Mouse (Mus musculus): ENCODE measurements around the gene Rsph3b. TPM values are rescaled to one million over a fixed set of nuclear protein-coding genes. Genes with fewer than 3 reads are reported as not detected.

Gene Rsph3b
- polyA plus RNA-seq, 1 experiment from 2014 or later: 45.4 TPM

- Histone ChIP-seq H3K4me1 (ENCODE audit: control insufficient read depth, insufficient read depth, low read length) (no peaks in the 10 kb centered on the region), H3K36me3 (ENCODE audit: control insufficient read depth, insufficient read depth, low read length) (no peaks in the 10 kb centered on the region), H3K27me3 (ENCODE audit: control insufficient read depth, insufficient read depth, low read length) (no peaks in the 10 kb centered on the region), H3K9me3 (ENCODE audit: control insufficient read depth, low read depth, low read length) (no peaks in the 10 kb centered on the region), H3K9ac (replicated peaks; ENCODE audit: low read depth, low read length) (no peak overlapping the region), H3K27ac (ENCODE audit: low read length) (no peak overlapping the region), H3K4me3 (ENCODE audit: low read depth, low read length) (no peak overlapping the region), H3K4me2 (replicated peaks; ENCODE audit: low read depth, low read length) (no peak overlapping the region)
- WGBS: 75% methylated on average over 7 of the region's 7 CpGs
- no peak for ATAC-seq (ENCODE audit: insufficient number of reproducible peaks, insufficient read depth, low FRiP score, low read depth)
Measured at GRCm38 (mm10) chr17:6891966-6892934, 56.2 kb downstream of the Rsph3b start.

DNA sequence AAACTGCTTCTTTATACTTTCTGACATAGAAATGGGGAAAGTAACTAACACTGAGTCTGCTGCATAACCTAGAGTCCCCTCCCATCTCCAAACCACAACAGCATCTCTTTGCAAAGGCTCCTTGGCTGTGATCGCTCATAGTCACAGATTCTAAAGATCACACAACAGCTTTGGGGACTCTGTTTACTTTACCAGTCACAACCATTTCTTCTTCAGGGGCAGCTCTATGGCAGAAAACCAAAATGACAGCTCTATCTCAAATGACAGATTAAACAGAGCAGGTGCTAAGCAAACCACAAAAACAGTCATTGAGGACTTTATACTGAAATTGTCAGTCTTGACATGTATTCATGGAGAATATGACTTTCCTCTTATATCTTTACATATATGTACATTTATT lies 62.0 kb downstream of the Rsph3b start:
- ATAC-seq (ENCODE audit: insufficient number of reproducible peaks, insufficient read depth, low FRiP score, low read depth): no peak
- Histone ChIP-seq H3K27ac (ENCODE audit: low read length) (no peak overlapping the region), H3K27me3 (ENCODE audit: control insufficient read depth, insufficient read depth, low read length) (no peaks in the 10 kb centered on the region), H3K9ac (replicated peaks; ENCODE audit: low read depth, low read length) (no peak overlapping the region), H3K36me3 (ENCODE audit: control insufficient read depth, insufficient read depth, low read length) (no peaks in the 10 kb centered on the region), H3K4me1 (ENCODE audit: control insufficient read depth, insufficient read depth, low read length) (no peaks in the 10 kb centered on the region), H3K9me3 (ENCODE audit: control insufficient read depth, low read depth, low read length) (no peaks in the 10 kb centered on the region), H3K4me2 (replicated peaks; ENCODE audit: low read depth, low read length) (no peak overlapping the region), H3K4me3 (ENCODE audit: low read depth, low read length) (no peak overlapping the region)
- 77% methylated on average over 1 of the region's 1 CpGs for WGBS

DNA sequence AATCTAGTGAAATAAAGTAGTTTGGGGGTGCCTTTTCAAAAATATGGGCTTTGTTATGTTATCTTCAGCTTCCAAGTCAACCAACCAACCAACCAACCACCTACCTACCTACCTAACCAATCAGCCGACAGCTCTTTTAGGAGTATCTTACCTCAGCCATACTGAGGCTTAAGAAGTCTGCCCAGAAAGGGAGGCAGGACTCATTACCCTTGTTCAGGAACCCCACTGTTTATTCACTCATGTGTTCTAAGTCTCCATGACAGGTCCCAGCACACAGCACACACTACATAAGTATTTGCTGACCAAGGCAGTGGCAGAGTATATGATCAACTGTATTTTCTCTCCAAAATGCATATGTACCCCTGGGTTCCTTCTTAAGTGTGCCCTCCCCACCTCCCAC lies 64.0 kb downstream of the Rsph3b start:
- H3K4me3 ChIP-seq (ENCODE audit: low read depth, low read length): no peak overlapping the region
- no peaks in the 10 kb centered on the region for H3K36me3 ChIP-seq (ENCODE audit: control insufficient read depth, insufficient read depth, low read length)
- no peaks in the 10 kb centered on the region for H3K4me1 ChIP-seq (ENCODE audit: control insufficient read depth, insufficient read depth, low read length)
- no peak for ATAC-seq (ENCODE audit: insufficient number of reproducible peaks, insufficient read depth, low FRiP score, low read depth)
- no peaks in the 10 kb centered on the region for H3K9me3 ChIP-seq (ENCODE audit: control insufficient read depth, low read depth, low read length)
- H3K4me2 ChIP-seq (replicated peaks; ENCODE audit: low read depth, low read length): no peak overlapping the region
- 67% methylated on average over 1 of the region's 1 CpGs for WGBS
- H3K9ac ChIP-seq (replicated peaks; ENCODE audit: low read depth, low read length): no peak overlapping the region
- H3K27me3 ChIP-seq (ENCODE audit: control insufficient read depth, insufficient read depth, low read length): no peaks in the 10 kb centered on the region
- no peak overlapping the region for H3K27ac ChIP-seq (ENCODE audit: low read length)

- ATAC-seq (ENCODE audit: insufficient number of reproducible peaks, insufficient read depth, low FRiP score, low read depth): no peak
- 76% methylated on average over 6 of the region's 6 CpGs for WGBS
- Histone ChIP-seq H3K4me2 (replicated peaks; ENCODE audit: low read depth, low read length) (no peak overlapping the region), H3K27me3 (ENCODE audit: control insufficient read depth, insufficient read depth, low read length) (no peaks in the 10 kb centered on the region), H3K9ac (replicated peaks; ENCODE audit: low read depth, low read length) (no peak overlapping the region), H3K4me1 (ENCODE audit: control insufficient read depth, insufficient read depth, low read length) (no peaks in the 10 kb centered on the region), H3K9me3 (ENCODE audit: control insufficient read depth, low read depth, low read length) (no peaks in the 10 kb centered on the region), H3K27ac (ENCODE audit: low read length) (no peak overlapping the region), H3K36me3 (ENCODE audit: control insufficient read depth, insufficient read depth, low read length) (no peaks in the 10 kb centered on the region), H3K4me3 (ENCODE audit: low read depth, low read length) (no peak overlapping the region)
Measured at GRCm38 (mm10) chr17:6881306-6881705, 67.2 kb downstream of the Rsph3b start.

- WGBS: 84% methylated on average over 2 of the region's 2 CpGs
- ATAC-seq (ENCODE audit: insufficient number of reproducible peaks, insufficient read depth, low FRiP score, low read depth): no peak
- Histone ChIP-seq H3K27me3 (ENCODE audit: control insufficient read depth, insufficient read depth, low read length) (no peaks in the 10 kb centered on the region), H3K27ac (ENCODE audit: low read length) (no peak overlapping the region), H3K4me3 (ENCODE audit: low read depth, low read length) (no peak overlapping the region), H3K4me1 (ENCODE audit: control insufficient read depth, insufficient read depth, low read length) (peaks cover 9% of the 10 kb centered on the region; the same call in 1 of the 2 replicates), H3K4me2 (replicated peaks; ENCODE audit: low read depth, low read length) (no peak overlapping the region), H3K9me3 (ENCODE audit: control insufficient read depth, low read depth, low read length) (no peaks in the 10 kb centered on the region), H3K36me3 (ENCODE audit: control insufficient read depth, insufficient read depth, low read length) (no peaks in the 10 kb centered on the region), H3K9ac (replicated peaks; ENCODE audit: low read depth, low read length) (no peak overlapping the region)
Measured at GRCm38 (mm10) chr17:6871421-6871820, 77.1 kb downstream of the Rsph3b start.

- Histone ChIP-seq H3K36me3 (ENCODE audit: control insufficient read depth, insufficient read depth, low read length) (no peaks in the 10 kb centered on the region), H3K27me3 (ENCODE audit: control insufficient read depth, insufficient read depth, low read length) (no peaks in the 10 kb centered on the region), H3K4me2 (replicated peaks; ENCODE audit: low read depth, low read length) (no peak overlapping the region), H3K4me3 (ENCODE audit: low read depth, low read length) (no peak overlapping the region), H3K9ac (replicated peaks; ENCODE audit: low read depth, low read length) (no peak overlapping the region), H3K9me3 (ENCODE audit: control insufficient read depth, low read depth, low read length) (no peaks in the 10 kb centered on the region), H3K27ac (ENCODE audit: low read length) (0 out of 2 replicates have a peak overlapping the region, but pooled peaks have one; percentile 11), H3K4me1 (ENCODE audit: control insufficient read depth, insufficient read depth, low read length) (peaks cover 9% of the 10 kb centered on the region; the same call in 1 of the 2 replicates)
- ATAC-seq (ENCODE audit: insufficient number of reproducible peaks, insufficient read depth, low FRiP score, low read depth): peak; percentile 61
Measured at GRCm38 (mm10) chr17:6868810-6869209, 79.7 kb downstream of the Rsph3b start.

DNA sequence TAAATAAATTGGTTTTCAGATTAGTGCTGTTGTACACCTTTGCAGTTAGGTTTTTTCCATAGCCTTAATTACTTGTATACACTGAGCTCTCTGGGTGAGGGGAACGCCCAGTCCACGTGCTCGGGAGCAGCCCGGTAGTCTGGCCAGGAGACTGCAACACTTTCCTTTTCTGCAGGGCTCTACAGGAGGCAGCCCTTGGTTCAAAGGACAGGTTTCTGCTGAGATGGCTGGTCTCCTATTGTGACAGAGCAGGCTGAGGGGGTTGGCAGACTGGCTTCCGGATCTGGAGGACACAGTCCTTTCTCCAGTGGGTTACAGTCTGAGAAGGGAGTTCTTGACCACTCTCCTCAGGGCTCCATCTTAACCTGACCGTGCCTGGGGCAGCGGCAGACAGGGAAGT lies 80.7 kb downstream of the Rsph3b start:
- Histone ChIP-seq H3K27me3 (ENCODE audit: control insufficient read depth, insufficient read depth, low read length) (no peaks in the 10 kb centered on the region), H3K9me3 (ENCODE audit: control insufficient read depth, low read depth, low read length) (no peaks in the 10 kb centered on the region), H3K36me3 (ENCODE audit: control insufficient read depth, insufficient read depth, low read length) (no peaks in the 10 kb centered on the region), H3K4me1 (ENCODE audit: control insufficient read depth, insufficient read depth, low read length) (peaks cover 9% of the 10 kb centered on the region; the same call in 1 of the 2 replicates), H3K4me2 (replicated peaks; ENCODE audit: low read depth, low read length) (no peak overlapping the region; the same call in 1 of the 2 replicates), H3K27ac (ENCODE audit: low read length) (peak overlapping the region; percentile 71; the same call in 1 of the 2 replicates), H3K9ac (replicated peaks; ENCODE audit: low read depth, low read length) (no peak overlapping the region), H3K4me3 (ENCODE audit: low read depth, low read length) (no peak overlapping the region)
- 19% methylated on average over 7 of the region's 7 CpGs for WGBS
- peak; percentile 70; the same call in 1 of the 2 replicates for ATAC-seq (ENCODE audit: insufficient number of reproducible peaks, insufficient read depth, low FRiP score, low read depth)

- Histone ChIP-seq H3K4me3 (ENCODE audit: low read depth, low read length) (no peak overlapping the region), H3K36me3 (ENCODE audit: control insufficient read depth, insufficient read depth, low read length) (no peaks in the 10 kb centered on the region), H3K27ac (ENCODE audit: low read length) (no peak overlapping the region), H3K9ac (replicated peaks; ENCODE audit: low read depth, low read length) (no peak overlapping the region), H3K4me1 (ENCODE audit: control insufficient read depth, insufficient read depth, low read length) (peaks cover 18% of the 10 kb centered on the region; the same call in 1 of the 2 replicates), H3K9me3 (ENCODE audit: control insufficient read depth, low read depth, low read length) (no peaks in the 10 kb centered on the region), H3K27me3 (ENCODE audit: control insufficient read depth, insufficient read depth, low read length) (no peaks in the 10 kb centered on the region), H3K4me2 (replicated peaks; ENCODE audit: low read depth, low read length) (no peak overlapping the region)
- 78% methylated on average over 1 of the region's 1 CpGs for WGBS
- ATAC-seq (ENCODE audit: insufficient number of reproducible peaks, insufficient read depth, low FRiP score, low read depth): no peak
Measured at GRCm38 (mm10) chr17:6866576-6866975, 81.9 kb downstream of the Rsph3b start.
